Comparison of ENCODE assay signal across 9 mouse cellular contexts in genomic region chr7:34229691-34230111, GRCm38 (mm10). TPM values are rescaled to one million over a fixed set of nuclear protein-coding genes. Genes with fewer than 3 reads are reported as not detected.
DNase-seq lines count a peak whose midpoint lies in the region; ATAC-seq and TF ChIP-seq lines count a peak whose summit lies in the region.
"Had no signal": no experiment of that assay in that cellular context is flagged by ENCODE, and none has a peak within 500 bp of the region (broad histone marks: within the 10 kb centered on the region; RNA-seq: fewer than 3 reads in every experiment).

No protein-coding gene starts in this region.

- under 1% methylated on average over 18 of the region's 19 CpGs for WGBS in forebrain, embryonic 14.5 days
- under 1% methylated on average over 19 of the region's 19 CpGs for WGBS in heart, embryonic 16.5 days
- 0% methylated on average over 19 of the region's 19 CpGs for WGBS in liver, embryonic 15.5 days (ENCODE audit: insufficient replicate concordance)
- 0% methylated on average over 19 of the region's 19 CpGs for WGBS in olfactory bulb, adult 2 months

- H3K79me2 ChIP-seq in MEL (ENCODE audit: control insufficient read depth, insufficient read depth, low read length, poor library complexity) = peaks cover 43% of the 10 kb centered on the region

- no peak for TF ChIP-seq RAD21 in MEL (IDR thresholded peaks at IDR 0.05; ENCODE audit: low read depth, low read length)

- peaks cover 25 to 27% of the 10 kb centered on the region in 2 experiments for H3K36me3 ChIP-seq in MEL (ENCODE audit: control insufficient read depth in 1 of 2, insufficient read depth in 2 of 2, low read length in 2 of 2)
- peaks cover 26% of the 10 kb centered on the region for H3K36me3 ChIP-seq in forebrain, embryonic 14.5 days (ENCODE audit: control insufficient read depth, insufficient read depth, low read length)
- peaks cover 36% of the 10 kb centered on the region for H3K36me3 ChIP-seq in heart, embryonic 16.5 days (ENCODE audit: control insufficient read depth, insufficient read depth)
- H3K36me3 ChIP-seq in liver, embryonic 15.5 days (replicated peaks) = peaks cover 30% of the 10 kb centered on the region

- no peak for TF ChIP-seq POLR2A in MEL (IDR thresholded peaks at IDR 0.05; ENCODE audit: control insufficient read depth in 1 of 2, insufficient read depth in 1 of 2, low read depth in 1 of 2, low read length in 2 of 2, poor library complexity in 1 of 2)
- no peak for TF ChIP-seq POLR2A in bone marrow macrophage, adult 2 months (IDR thresholded peaks at IDR 0.05; ENCODE audit: borderline replicate concordance, low read depth, low read length)
- TF ChIP-seq POLR2A in olfactory bulb, adult 2 months (IDR thresholded peaks at IDR 0.05; ENCODE audit: insufficient read depth, low read depth, low read length) = peak; percentile 13; the same call in 1 of the 2 replicates

- H3K4me2 ChIP-seq in forebrain, embryonic 14.5 days (ENCODE audit: low read length) = peak overlapping the region; percentile 53
- H3K4me2 ChIP-seq in heart, embryonic 16.5 days (ENCODE audit: low read depth, low read length) = peak overlapping the region; percentile 87
- H3K4me2 ChIP-seq in liver, embryonic 15.5 days = peak overlapping the region; percentile 96

- TF ChIP-seq EP300 in MEL (IDR thresholded peaks at IDR 0.05; ENCODE audit: low read depth in 1 of 2, low read length in 2 of 2) = no peak

- H3K9ac ChIP-seq in MEL (ENCODE audit: control insufficient read depth, low read depth, low read length, poor library complexity, severe bottlenecking) = peak overlapping the region; percentile 67
- H3K9ac ChIP-seq in forebrain, embryonic 14.5 days (ENCODE audit: low read length) = peak overlapping the region; percentile 79
- H3K9ac ChIP-seq in heart, embryonic 16.5 days (ENCODE audit: low read length) = peak overlapping the region; percentile 97
- H3K9ac ChIP-seq in liver, embryonic 15.5 days = peak overlapping the region; percentile 77

- H3K27me3 ChIP-seq in MEL (ENCODE audit: control insufficient read depth in 1 of 2, insufficient read depth in 2 of 2, low read length in 2 of 2) = no peaks in the 10 kb centered on the region
- H3K27me3 ChIP-seq in forebrain, embryonic 14.5 days (replicated peaks; ENCODE audit: control insufficient read depth, insufficient read depth, low read length) = no peaks in the 10 kb centered on the region
- no peaks in the 10 kb centered on the region for H3K27me3 ChIP-seq in heart, embryonic 16.5 days (ENCODE audit: control insufficient read depth, insufficient read depth, low read length)
- no peaks in the 10 kb centered on the region for H3K27me3 ChIP-seq in liver, embryonic 15.5 days

- peak; percentile 8 for ATAC-seq in forebrain, embryonic 14.5 days
- ATAC-seq in heart, embryonic 16.5 days (replicated peaks; ENCODE audit: extremely low read depth, insufficient read depth, low FRiP score) = peak; percentile 8; the same call in 1 of the 2 replicates
- 0 out of 2 replicates have a peak, but pooled peaks have one; percentile 1 for ATAC-seq in liver, embryonic 15.5 days (ENCODE audit: insufficient read depth)

- peak overlapping the region; percentile 24 for H3K27ac ChIP-seq in MEL (ENCODE audit: control insufficient read depth, low read depth, low read length)
- H3K27ac ChIP-seq in bone marrow macrophage, adult 2 months (ENCODE audit: insufficient read depth, low read depth, low read length) = peak overlapping the region; percentile 71
- peak overlapping the region; percentile 69 for H3K27ac ChIP-seq in forebrain, embryonic 14.5 days (ENCODE audit: low read depth, low read length)
- H3K27ac ChIP-seq in heart, embryonic 16.5 days (ENCODE audit: low read length) = peak overlapping the region; percentile 98
- peak overlapping the region; percentile 77 for H3K27ac ChIP-seq in liver, embryonic 15.5 days (replicated peaks)
- H3K27ac ChIP-seq in olfactory bulb, adult 2 months (ENCODE audit: insufficient read depth, low read depth, low read length) = peak overlapping the region; percentile 91

- no peak for TF ChIP-seq CTCF in MEL (IDR thresholded peaks at IDR 0.05 in 2 of 3, conservative IDR thresholded peaks at IDR 0.05 in 1 of 3; ENCODE audit: control insufficient read depth in 1 of 3, insufficient read depth in 1 of 3, low read depth in 2 of 3, low read length in 3 of 3, poor library complexity in 1 of 3, severe bottlenecking in 1 of 3)
- no peak for TF ChIP-seq CTCF in bone marrow macrophage, adult 2 months (IDR thresholded peaks at IDR 0.05; ENCODE audit: low read depth, low read length)
- TF ChIP-seq CTCF in olfactory bulb, adult 2 months (IDR thresholded peaks at IDR 0.05; ENCODE audit: insufficient read depth, low read depth, low read length) = no peak

- DNase-seq in MEL (ENCODE audit: low read depth, low spot score) = peak; percentile 58
- peak; percentile 67 for DNase-seq in forebrain, embryonic 14.5 days (ENCODE audit: low spot score)
- DNase-seq in kidney, postnatal 25 days = peak; percentile 50 to 67
- DNase-seq in yolk sac, embryonic 10.5 days (ENCODE audit: low spot score) = no peak

- H3K4me3 ChIP-seq in MEL (ENCODE audit: control insufficient read depth in 1 of 2, insufficient read depth in 1 of 2, low read depth in 2 of 2, low read length in 2 of 2) = peak overlapping the region; percentile 77 to 98
- peak overlapping the region; percentile 77 for H3K4me3 ChIP-seq in bone marrow macrophage, adult 2 months (ENCODE audit: insufficient read depth, low read length)
- H3K4me3 ChIP-seq in forebrain, embryonic 14.5 days (ENCODE audit: low read depth, low read length) = peak overlapping the region; percentile 67
- H3K4me3 ChIP-seq in heart, embryonic 16.5 days (ENCODE audit: low read length) = peak overlapping the region; percentile 96
- peak overlapping the region; percentile 76 for H3K4me3 ChIP-seq in liver, embryonic 15.5 days (replicated peaks)
- H3K4me3 ChIP-seq in olfactory bulb, adult 2 months (ENCODE audit: insufficient read depth, low read depth, low read length) = peak overlapping the region; percentile 92

- H3K9me3 ChIP-seq in MEL (replicated peaks; ENCODE audit: insufficient read depth, low read length) = no peaks in the 10 kb centered on the region
- H3K9me3 ChIP-seq in forebrain, embryonic 14.5 days (replicated peaks; ENCODE audit: control insufficient read depth, low read length) = no peaks in the 10 kb centered on the region
- no peaks in the 10 kb centered on the region for H3K9me3 ChIP-seq in heart, embryonic 16.5 days (replicated peaks; ENCODE audit: control insufficient read depth, low read length)
- H3K9me3 ChIP-seq in liver, embryonic 15.5 days (replicated peaks) = no peaks in the 10 kb centered on the region

- peaks cover 9 to 28% of the 10 kb centered on the region in 2 experiments for H3K4me1 ChIP-seq in MEL (ENCODE audit: control insufficient read depth in 1 of 2, insufficient read depth in 2 of 2, low read length in 2 of 2)
- peaks cover 48% of the 10 kb centered on the region for H3K4me1 ChIP-seq in bone marrow macrophage, adult 2 months (ENCODE audit: control insufficient read depth, insufficient read depth, low read length)
- H3K4me1 ChIP-seq in forebrain, embryonic 14.5 days (ENCODE audit: control insufficient read depth, insufficient read depth, low read length) = peaks cover 10% of the 10 kb centered on the region; the same call in 1 of the 2 replicates
- H3K4me1 ChIP-seq in heart, embryonic 16.5 days (ENCODE audit: control insufficient read depth, insufficient read depth, low read length) = peaks cover 57% of the 10 kb centered on the region
- peaks cover 89% of the 10 kb centered on the region for H3K4me1 ChIP-seq in liver, embryonic 15.5 days (replicated peaks)
- peaks cover 30% of the 10 kb centered on the region for H3K4me1 ChIP-seq in olfactory bulb, adult 2 months (ENCODE audit: control insufficient read depth, insufficient read depth, low read length)

TF ChIP-seq in MEL, 35 proteins besides CTCF, POLR2A, EP300 and RAD21 (continues in another document):
- TF ChIP-seq UBTF (IDR thresholded peaks at IDR 0.05; ENCODE audit: borderline replicate concordance, insufficient read depth, low read depth, low read length) (no peak), KAT2A (conservative IDR thresholded peaks at IDR 0.05; ENCODE audit: low read depth, low read length) (no peak), GABPA (IDR thresholded peaks at IDR 0.05; ENCODE audit: low read depth, low read length) (no peak)

RNA-seq across cellular contexts. Expression of gene Gpi1, which starts 0.4 kb away (rescaled TPM):
- 270 and 388 TPM in 2 replicates for total RNA-seq in MEL (2012; rRNA removed)
- 1,000 to 10,000 TPM in 1 of 2 experiments, 100 to 1,000 TPM in 1; 727 to 1,355 TPM for polyA plus RNA-seq in MEL (2012; ENCODE audit: insufficient read depth in 1 of 2, insufficient read length in 2 of 2, low read depth in 1 of 2, low replicate concordance in 2 of 2, missing spikeins in 1 of 2)
- polyA plus RNA-seq in bone marrow macrophage, adult 2 months (2012; ENCODE audit: insufficient read depth, insufficient read length, missing spikeins) = 630 and 641 TPM in 2 replicates
- polyA plus RNA-seq in forebrain, embryonic 14.5 days (2014; fragmentation: Nextera tagmentation; extraction: Ambion mirVana) = 190 and 199 TPM in 2 replicates
- 694 and 810 TPM in 2 replicates for polyA plus RNA-seq in heart, embryonic 16.5 days (2015; fragmentation: Nextera tagmentation; extraction: Ambion mirVana)
- polyA plus RNA-seq in liver, embryonic 15.5 days (2015; fragmentation: Nextera tagmentation; extraction: Ambion mirVana) = 149 and 159 TPM in 2 replicates
- polyA plus RNA-seq in olfactory bulb, adult 2 months (2012; ENCODE audit: insufficient read depth, insufficient read length, low replicate concordance, missing spikeins) = 367 and 564 TPM in 2 replicates

RNA-seq across cellular contexts. Expression of gene Gm6096, which starts 21.1 kb away (rescaled TPM):
- not detected in 2 replicates for total RNA-seq in MEL (2012; rRNA removed)
- not detected for polyA plus RNA-seq in MEL (2012; ENCODE audit: insufficient read depth in 1 of 2, insufficient read length in 2 of 2, low read depth in 1 of 2, low replicate concordance in 2 of 2, missing spikeins in 1 of 2)
- polyA plus RNA-seq in bone marrow macrophage, adult 2 months (2012; ENCODE audit: insufficient read depth, insufficient read length, missing spikeins) = not detected in 2 replicates
- not detected in 2 replicates for polyA plus RNA-seq in forebrain, embryonic 14.5 days (2014; fragmentation: Nextera tagmentation; extraction: Ambion mirVana)
- 0.42 and 0.52 TPM in 2 replicates for polyA plus RNA-seq in heart, embryonic 16.5 days (2015; fragmentation: Nextera tagmentation; extraction: Ambion mirVana)
- not detected in 2 replicates for polyA plus RNA-seq in liver, embryonic 15.5 days (2015; fragmentation: Nextera tagmentation; extraction: Ambion mirVana)
- not detected in 2 replicates for polyA plus RNA-seq in olfactory bulb, adult 2 months (2012; ENCODE audit: insufficient read depth, insufficient read length, low replicate concordance, missing spikeins)
- polyA plus RNA-seq: gonadal fat pad, adult 2 months had no signal

RNA-seq across cellular contexts. Expression of gene Pdcd2l, which starts 33.2 kb away (rescaled TPM):
- 25.7 and 29.5 TPM in 2 replicates for total RNA-seq in MEL (2012; rRNA removed)
- polyA plus RNA-seq in MEL (2012; ENCODE audit: insufficient read depth in 1 of 2, insufficient read length in 2 of 2, low read depth in 1 of 2, low replicate concordance in 2 of 2, missing spikeins in 1 of 2) = 10 to 100 TPM in 1 of 2 experiments, not detected in 1; 26.6 TPM
- polyA plus RNA-seq in bone marrow macrophage, adult 2 months (2012; ENCODE audit: insufficient read depth, insufficient read length, missing spikeins) = 24.5 and 29.4 TPM in 2 replicates
- polyA plus RNA-seq in forebrain, embryonic 14.5 days (2014; fragmentation: Nextera tagmentation; extraction: Ambion mirVana) = 79.4 and 84.3 TPM in 2 replicates
- 59.3 and 59.5 TPM in 2 replicates for polyA plus RNA-seq in heart, embryonic 16.5 days (2015; fragmentation: Nextera tagmentation; extraction: Ambion mirVana)
- 20.9 and 26.0 TPM in 2 replicates for polyA plus RNA-seq in liver, embryonic 15.5 days (2015; fragmentation: Nextera tagmentation; extraction: Ambion mirVana)
- polyA plus RNA-seq in olfactory bulb, adult 2 months (2012; ENCODE audit: insufficient read depth, insufficient read length, low replicate concordance, missing spikeins) = not detected in 2 replicates

Comparison
In these comparisons a context has a peak if more than half of its experiments do, and no peak if none do; other contexts are left out.
1. H3K27ac ChIP-seq: peak in every context shown above with its lines; median percentile 98 in heart, embryonic 16.5 days; 91 in olfactory bulb, adult 2 months; 77 in liver, embryonic 15.5 days; 71 in bone marrow macrophage, adult 2 months; 69 in forebrain, embryonic 14.5 days; 24 in MEL.